Mouse (Mus musculus) ovary, postnatal 14 days (tissue): ENCODE measurements at regions not wholly inside any gene's neighbourhood (a gene's known extent, or its start where the extent isn't known, plus 50 kb on each side); places are given as distances from the start of the nearest gene placed in this dataset.

Source experiments
- DNase-seq: peaks from one replicate; pipeline ENCODE4 v3.0.0; 2022; ENCODE audit warnings: low spot score

DNA sequence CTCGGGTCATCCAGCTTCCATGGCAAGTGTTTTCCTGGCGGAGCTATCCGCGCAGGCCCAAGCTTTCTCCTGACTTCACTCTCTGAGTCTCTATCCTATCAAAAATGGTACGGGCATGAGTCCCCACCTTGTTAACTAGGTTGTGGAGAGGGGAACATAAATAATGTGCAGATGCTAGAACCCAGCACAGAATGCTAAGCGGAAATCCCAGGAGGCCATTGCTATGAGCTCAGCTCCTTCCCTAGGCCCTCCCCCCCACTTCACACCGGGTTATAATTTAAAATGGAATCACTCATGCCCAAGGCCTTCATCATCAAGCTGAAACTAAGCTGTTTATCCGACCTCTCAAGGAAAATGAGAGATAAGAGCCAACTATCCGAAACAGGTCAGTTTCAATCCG lies 60.4 kb upstream of the Cd83 start:
- DNase-seq = no peak

GRCm38 (mm10) chr13:43725698-43726097 lies 58.9 kb upstream of the Cd83 start:
- peak; percentile 58 for DNase-seq

- DNase-seq = peak; percentile 27
Observed at GRCm38 (mm10) chr13:43726895-43727341, 57.7 kb upstream of the Cd83 start.

DNA sequence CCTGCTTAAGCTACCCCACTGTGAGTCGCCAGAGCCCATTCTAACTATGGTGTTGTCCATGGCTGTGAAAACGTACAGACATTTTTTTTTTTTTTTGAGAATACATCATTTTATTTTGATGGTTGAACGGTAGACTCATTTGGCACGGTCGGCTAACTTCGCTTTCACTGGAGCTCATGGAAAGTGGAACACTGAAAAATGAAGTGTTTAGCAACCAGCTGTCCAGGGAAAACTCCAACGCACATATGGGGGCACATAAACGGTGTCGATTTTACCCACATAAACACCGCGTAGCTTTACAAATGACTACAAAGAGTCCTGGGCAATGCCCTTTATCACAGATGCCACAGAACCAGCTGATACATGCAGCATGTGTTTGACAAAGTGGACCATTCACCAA lies 55.0 kb upstream of the Cd83 start:
- no peak for DNase-seq

- DNase-seq = no peak
Observed at GRCm38 (mm10) chr13:43733061-43733460, 51.5 kb upstream of the Cd83 start.

DNA sequence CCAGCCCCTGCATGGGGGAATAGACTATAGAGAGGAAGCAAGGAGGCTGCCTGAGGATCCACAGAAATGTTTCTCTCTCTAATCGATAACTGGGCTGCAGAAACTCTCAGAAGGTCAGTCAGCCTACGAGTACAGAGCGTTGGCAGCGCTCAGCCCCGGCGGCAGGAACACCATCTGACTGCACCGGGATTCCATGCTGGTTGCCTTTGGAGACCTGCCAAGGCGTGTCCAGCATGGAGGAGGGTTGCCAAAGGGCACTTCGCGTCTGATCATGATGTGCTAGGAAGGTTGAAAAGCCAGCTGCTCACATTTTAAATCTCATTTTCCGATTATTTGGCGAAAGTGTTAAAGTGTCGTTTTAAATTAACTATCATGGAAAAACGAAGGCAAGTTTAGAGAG lies 49.9 kb upstream of the Cd83 start:
- peak; percentile 34 for DNase-seq
